In genomic region chr11:120378031-120378610, GRCm38 (mm10) we compare ENCODE assay signal across 8 mouse cellular contexts. TPM values are rescaled to one million over a fixed set of nuclear protein-coding genes. Genes with fewer than 3 reads are reported as not detected.
DNase-seq lines count a peak whose midpoint lies in the region; ATAC-seq and TF ChIP-seq lines count a peak whose summit lies in the region.

No protein-coding gene starts in this region.

- TF ChIP-seq CTCF in heart, adult 2 months (IDR thresholded peaks at IDR 0.05), result no peak
- TF ChIP-seq CTCF in gastrocnemius, adult 2 months (IDR thresholded peaks at IDR 0.05), result no peak

- H3K4me2 ChIP-seq in lung, embryonic 16.5 days (ENCODE audit: low read depth, low read length), result peak overlapping the region; percentile 68

- no peaks in the 10 kb centered on the region for H3K9me3 ChIP-seq in lung, embryonic 16.5 days (ENCODE audit: control insufficient read depth, low read length)

- H3K9ac ChIP-seq in heart, adult 2 months (ENCODE audit: low read depth, low read length), result peak overlapping the region; percentile 77
- H3K9ac ChIP-seq in lung, embryonic 16.5 days (ENCODE audit: low read length), result peak overlapping the region; percentile 82

- H3K4me3 ChIP-seq in heart, adult 2 months, result peak overlapping the region; percentile 87
- H3K4me3 ChIP-seq in gastrocnemius, adult 2 months, result peak overlapping the region; percentile 95
- peak overlapping the region; percentile 90 for H3K4me3 ChIP-seq in lung, embryonic 16.5 days (ENCODE audit: low read length)

- peaks cover 13% of the 10 kb centered on the region for H3K4me1 ChIP-seq in heart, adult 2 months (ENCODE audit: control insufficient read depth, insufficient read depth, low read length)
- H3K4me1 ChIP-seq in lung, embryonic 16.5 days (replicated peaks; ENCODE audit: control insufficient read depth, insufficient read depth, low read length), result peaks cover 13% of the 10 kb centered on the region

- peaks cover 3% of the 10 kb centered on the region; the same call in 1 of the 2 replicates for H3K36me3 ChIP-seq in heart, adult 2 months (ENCODE audit: control insufficient read depth, insufficient read depth, low read length)
- peaks cover 39% of the 10 kb centered on the region for H3K36me3 ChIP-seq in lung, embryonic 16.5 days (ENCODE audit: control insufficient read depth, insufficient read depth, low read length)

- H3K27me3 ChIP-seq in heart, adult 2 months (ENCODE audit: control insufficient read depth, insufficient read depth, low read length), result no peaks in the 10 kb centered on the region
- H3K27me3 ChIP-seq in lung, embryonic 16.5 days (ENCODE audit: control insufficient read depth, insufficient read depth, low read depth, low read length), result no peaks in the 10 kb centered on the region

- DNase-seq in heart, adult 2 months, result no peak
- DNase-seq in heart, postnatal 25 days (ENCODE audit: low spot score), result no peak
- DNase-seq in cerebellum, adult 11-12 months, result peak; percentile 69
- DNase-seq in gastrocnemius, adult 2 months, result peak; percentile 82
- peak; percentile 74 to 77 for DNase-seq in kidney, adult 8-10 months
- DNase-seq in retina, embryonic 14.5 days (ENCODE audit: low spot score), result peak; percentile 40
- DNase-seq in right cerebral cortex, postnatal 36 days (ENCODE audit: low spot score in 2 of 2), result no peak

- no peak for TF ChIP-seq EP300 in heart, adult 2 months (IDR thresholded peaks at IDR 0.05; ENCODE audit: insufficient read depth, low read depth, low read length)

- ATAC-seq in lung, embryonic 16.5 days (ENCODE audit: low read depth), result peak; percentile 26

- WGBS in heart, adult 2 months, result under 1% methylated on average over 40 of the region's 40 CpGs
- 2% methylated on average over 26 of the region's 40 CpGs for WGBS in lung, embryonic 16.5 days

- TF ChIP-seq POLR2A in heart, adult 2 months (IDR thresholded peaks at IDR 0.05; ENCODE audit: insufficient read depth, low read depth, low read length), result no peak

- peak overlapping the region; percentile 68 for H3K27ac ChIP-seq in heart, adult 2 months
- peak overlapping the region; percentile 93 for H3K27ac ChIP-seq in gastrocnemius, adult 2 months
- H3K27ac ChIP-seq in lung, embryonic 16.5 days (ENCODE audit: low read length), result peak overlapping the region; percentile 52

- intact Hi-C loops in heart, adult 2 months (cut with DNase I), result no loop called here
- intact Hi-C loops in heart, postnatal 25 days (cut with DNase I), result loop anchor here (2.0 to 5.0 kb wide), 2 partner anchors 25 to 44 kb away; no protein-coding TSS in a partner anchor
- intact Hi-C loops in gastrocnemius, adult 2 months (cut with DNase I), result loop anchor here (2.0 kb wide), 1 partner anchor 29 kb away; the partner anchor contains the start of gene Actg1

- H3K79me2 ChIP-seq in heart, adult 2 months (replicated peaks; ENCODE audit: control insufficient read depth, insufficient read depth, low read length), result no peaks in the 10 kb centered on the region

RNA-seq across cellular contexts. Expression of gene Faap100, which starts 0.4 kb away (rescaled TPM):
- 10 to 100 TPM; 13.0 to 13.4 TPM for total RNA-seq in heart, adult 2 months (2021)
- polyA plus RNA-seq in heart, adult 2 months (2012; rRNA removed), result 25.8 and 27.3 TPM in 2 replicates
- total RNA-seq in heart, postnatal 25 days (2021), result 10 to 100 TPM; 15.2 to 15.3 TPM
- 10 to 100 TPM; 18.5 to 18.8 TPM for total RNA-seq in gastrocnemius, adult 2 months (2021)
- polyA plus RNA-seq in lung, embryonic 16.5 days (2015; fragmentation: Nextera tagmentation; extraction: Ambion mirVana), result 36.7 and 41.4 TPM in 2 replicates

RNA-seq across cellular contexts. Expression of gene Fscn2, which starts 16.8 kb away (rescaled TPM):
- not detected for total RNA-seq in heart, adult 2 months (2021)
- polyA plus RNA-seq in heart, adult 2 months (2012; rRNA removed), result 0.15 and 0.21 TPM in 2 replicates
- total RNA-seq in heart, postnatal 25 days (2021), result not detected
- total RNA-seq in gastrocnemius, adult 2 months (2021), result under 1 TPM in 1 of 2 experiments, not detected in 1; 0.87 TPM
- polyA plus RNA-seq in lung, embryonic 16.5 days (2015; fragmentation: Nextera tagmentation; extraction: Ambion mirVana), result 0.64 and 0.83 TPM in 2 replicates

RNA-seq across cellular contexts. Expression of gene Actg1, which starts 29.8 kb away (rescaled TPM):
- total RNA-seq in heart, adult 2 months (2021), result 100 to 1,000 TPM; 222 to 321 TPM
- 510 and 694 TPM in 2 replicates for polyA plus RNA-seq in heart, adult 2 months (2012; rRNA removed)
- total RNA-seq in heart, postnatal 25 days (2021), result 100 to 1,000 TPM; 282 to 346 TPM
- 100 to 1,000 TPM; 201 to 262 TPM for total RNA-seq in gastrocnemius, adult 2 months (2021)
- polyA plus RNA-seq in lung, embryonic 16.5 days (2015; fragmentation: Nextera tagmentation; extraction: Ambion mirVana), result 2,589 and 2,717 TPM in 2 replicates

RNA-seq across cellular contexts. Expression of gene Nploc4, which starts 59.4 kb away (rescaled TPM):
- total RNA-seq in heart, adult 2 months (2021), result 10 to 100 TPM; 54.8 to 58.4 TPM
- 36.6 and 55.4 TPM in 2 replicates for polyA plus RNA-seq in heart, adult 2 months (2012; rRNA removed)
- total RNA-seq in heart, postnatal 25 days (2021), result 10 to 100 TPM; 53.0 to 59.3 TPM
- total RNA-seq in gastrocnemius, adult 2 months (2021), result 10 to 100 TPM; 75.8 to 94.9 TPM
- 25.9 and 28.2 TPM in 2 replicates for polyA plus RNA-seq in lung, embryonic 16.5 days (2015; fragmentation: Nextera tagmentation; extraction: Ambion mirVana)

Comparison
In these comparisons a context has a peak if more than half of its experiments do, and no peak if none do; other contexts are left out.
1. DNase-seq: peak in cerebellum, adult 11-12 months (single experiment), gastrocnemius, adult 2 months (single experiment), kidney, adult 8-10 months (2 of 2) and retina, embryonic 14.5 days (single experiment); none in heart, adult 2 months (0 of 2), heart, postnatal 25 days (single experiment) and right cerebral cortex, postnatal 36 days (0 of 2).
2. Peak in every context shown above with its lines, with median percentiles within 50 percentile points of each other: H3K27ac ChIP-seq and H3K4me3 ChIP-seq.